Mouse (Mus musculus): ENCODE results near the gene Serpinf2. TPM values are rescaled to one million over a fixed set of nuclear protein-coding genes. Genes with fewer than 3 reads are reported as not detected.
A peak's percentile ranks its signal among the peaks of the same experiment; 100 is the strongest.

Gene Serpinf2
- total RNA-seq, 2 experiments from 2014 or later: 0.56 TPM; not detected in 1

- DNase-seq: no peak
Measured at GRCm38 (mm10) chr11:75429019-75429705, 10.2 kb downstream of the Serpinf2 start.

- DNase-seq: no peak
Measured at GRCm38 (mm10) chr11:75424459-75424858, 14.9 kb downstream of the Serpinf2 start.

- no peak for DNase-seq
Measured at GRCm38 (mm10) chr11:75424033-75424432, 15.4 kb downstream of the Serpinf2 start.

GRCm38 (mm10) chr11:75423091-75423490 lies 16.3 kb downstream of the Serpinf2 start:
- DNase-seq: no peak

- DNase-seq: no peak
Measured at GRCm38 (mm10) chr11:75422013-75422792, 17.2 kb downstream of the Serpinf2 start, which contains the start of gene Serpinf1. TSS of gene Serpinf1 (minus strand) at chr11:75422701.

- DNase-seq: no peak
Measured at GRCm38 (mm10) chr11:75421375-75422012, 17.9 kb downstream of the Serpinf2 start.

GRCm38 (mm10) chr11:75420810-75421374 lies 18.5 kb downstream of the Serpinf2 start:
- DNase-seq: no peak

GRCm38 (mm10) chr11:75420037-75420436 lies 19.4 kb downstream of the Serpinf2 start:
- no peak for DNase-seq

GRCm38 (mm10) chr11:75415994-75416393 lies 23.4 kb downstream of the Serpinf2 start:
- no peak for DNase-seq

GRCm38 (mm10) chr11:75415096-75415495 lies 24.3 kb downstream of the Serpinf2 start:
- no peak for DNase-seq

GRCm38 (mm10) chr11:75410591-75410990 lies 28.8 kb downstream of the Serpinf2 start:
- DNase-seq: no peak

- DNase-seq: no peak
Measured at GRCm38 (mm10) chr11:75409679-75410575, 29.5 kb downstream of the Serpinf2 start.

GRCm38 (mm10) chr11:75406865-75407264 lies 32.5 kb downstream of the Serpinf2 start:
- DNase-seq: peak; percentile 49

- no peak for DNase-seq
Measured at GRCm38 (mm10) chr11:75406104-75406503, 33.3 kb downstream of the Serpinf2 start.

- no peak for DNase-seq
Measured at GRCm38 (mm10) chr11:75404801-75405200, 34.6 kb downstream of the Serpinf2 start.

GRCm38 (mm10) chr11:75403301-75404052 lies 35.9 kb downstream of the Serpinf2 start:
- no peak for DNase-seq

- no peak for DNase-seq
Measured at GRCm38 (mm10) chr11:75402271-75402690, 37.1 kb downstream of the Serpinf2 start.

GRCm38 (mm10) chr11:75400099-75400498 lies 39.3 kb downstream of the Serpinf2 start:
- DNase-seq: no peak

- no peak for DNase-seq
Measured at GRCm38 (mm10) chr11:75399411-75399841, 40.0 kb downstream of the Serpinf2 start.

GRCm38 (mm10) chr11:75397452-75397851 lies 41.9 kb downstream of the Serpinf2 start:
- DNase-seq: no peak

- DNase-seq: no peak
Measured at GRCm38 (mm10) chr11:75395611-75396010, 43.8 kb downstream of the Serpinf2 start.

Measured in gastrocnemius, postnatal 10 days (tissue).